Mouse (Mus musculus) liver, embryonic 14.5 days (tissue): ENCODE data around the gene Cd3e. TPM values are rescaled to one million over a fixed set of nuclear protein-coding genes. Genes with fewer than 3 reads are reported as not detected.

ENCODE experiments used
- ATAC-seq: fragments of 200-750 bp; cut with Nextera tagmentation; 2 replicates; pipeline ENCODE4 v1.8.0; 2017; ENCODE audit warnings: moderate number of reproducible peaks, mild to moderate bottlenecking, moderate library complexity; ENCODE audit not compliant: insufficient read depth
- DNase-seq, 3 experiments: peaks; one replicate each; pipeline ENCODE4 v3.0.0-alpha.2; 2012 to 2013; ENCODE audit warnings: low read depth in 3 of 3, low spot score in 3 of 3
- H3K27ac ChIP-seq: fragments of 300-500 bp; sonication (generic); 2 replicates; pipeline ENCODE4 v1.5.1; 2014; ENCODE audit warnings: moderate library complexity, mild to moderate bottlenecking, control low read depth, inconsistent platforms
- H3K27me3 ChIP-seq: fragments of 300-500 bp; sonication (generic); 2 replicates; pipeline ENCODE4 v1.6.1; 2014; ENCODE audit warnings: mild to moderate bottlenecking, low read length, moderate library complexity; ENCODE audit not compliant: control insufficient read depth, insufficient read depth
- H3K36me3 ChIP-seq: fragments of 300-500 bp; sonication (generic); replicated peaks from 2 replicates; pipeline ENCODE4 v1.6.1; 2014; ENCODE audit warnings: low read depth; ENCODE audit not compliant: control insufficient read depth, insufficient read depth
- H3K4me1 ChIP-seq, 2 experiments: fragments of 200-500 bp in 1 of 2; fragments of 300-500 bp in 1 of 2; sonication (generic) in 1 of 2; replicated peaks; 2 replicates each; pipeline ENCODE4 v1.6.1; 2012 to 2014; ENCODE audit warnings: antibody characterized with exemption in 1 of 2, inconsistent platforms in 1 of 2, low read length in 1 of 2; ENCODE audit not compliant: control insufficient read depth in 2 of 2, insufficient read depth in 2 of 2
- H3K4me2 ChIP-seq: fragments of 300-500 bp; sonication (generic); 2 replicates; pipeline ENCODE4 v1.6.1; 2014; ENCODE audit warnings: low read depth, mild to moderate bottlenecking, control low read depth, moderate library complexity
- H3K4me3 ChIP-seq, 2 experiments: fragments of 200-500 bp in 1 of 2; fragments of 300-500 bp in 1 of 2; sonication (generic) in 1 of 2; 2 replicates each; pipeline ENCODE4 v1.5.1; 2012 to 2014; ENCODE audit warnings: low read depth in 2 of 2, low read length in 2 of 2, mild to moderate bottlenecking in 2 of 2, control low read depth in 1 of 2, inconsistent platforms in 1 of 2, moderate library complexity in 1 of 2; ENCODE audit not compliant: insufficient read depth in 1 of 2
- H3K9ac ChIP-seq: fragments of 300-500 bp; sonication (generic); replicated peaks from 2 replicates; pipeline ENCODE4 v1.6.1; 2014; ENCODE audit warnings: mild to moderate bottlenecking, control low read depth, moderate library complexity
- H3K9me3 ChIP-seq: fragments of 300-500 bp; sonication (generic); 2 replicates; pipeline ENCODE4 v1.6.1; 2016; ENCODE audit warnings: low read length, mixed read lengths; ENCODE audit not compliant: control insufficient read depth
- CTCF ChIP-seq: IDR thresholded peaks from 2 replicates; pipeline ENCODE4 v1.5.1; 2016; ENCODE audit warnings: antibody characterized with exemption, low read depth, control low read depth
- EP300 ChIP-seq: IDR thresholded peaks from 2 replicates; pipeline ENCODE4 v1.6.1; 2016; ENCODE audit warnings: antibody characterized with exemption, low read depth
- WGBS: fragments of 180-500 bp; shearing (Covaris S2); extraction: QIAGEN DNeasy Blood & Tissue Kit; methylation state at CpG from one replicate; pipeline ENCODE4 v1.1.7; 2014; ENCODE audit not compliant: insufficient replicate concordance; 5-methylcytosine and 5-hydroxymethylcytosine counted together
- polyA plus RNA-seq, 2 experiments: library from polyadenylated mRNA; depleted of rRNA in 1 of 2; stranded (reverse) in 1 of 2; unstranded in 1 of 2; fragments of >200 nt; fragmentation: Nextera tagmentation in 1 of 2; extraction: Ambion mirVana in 1 of 2; gene quantifications; 2 replicates each; pipeline versions ENCODE4 v1.2.1 to v1.2.3; 2012 to 2014

Cd3e gene
- polyA plus RNA-seq, 2 experiments = not detected

DNA sequence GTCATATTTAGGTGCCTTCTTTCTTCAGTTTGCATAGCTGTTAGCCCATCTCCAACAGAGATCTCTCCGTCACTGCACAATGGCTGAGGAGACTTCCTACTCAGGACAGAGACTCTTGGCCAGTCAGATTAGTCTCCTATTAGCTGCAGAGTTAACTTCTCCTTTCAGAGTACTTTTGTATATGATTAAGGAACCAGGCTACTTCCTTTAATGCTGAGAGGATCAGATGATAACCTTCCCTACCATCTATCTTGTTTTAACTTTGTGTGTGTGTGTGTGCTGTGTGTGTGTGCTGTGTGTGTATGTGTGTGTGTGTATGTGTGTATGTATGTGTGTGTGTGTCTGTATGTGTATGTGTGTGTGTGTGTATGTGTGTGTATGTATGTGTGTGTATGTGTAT is 40.3 kb upstream of the Cd3e start:
- 23% methylated on average over 1 of the region's 1 CpGs for WGBS
- ATAC-seq (no peak), DNase-seq (no peak)
- Histone ChIP-seq H3K9ac (no peak overlapping the region), H3K4me2 (no peak overlapping the region), H3K4me3 (no peak overlapping the region), H3K36me3 (no peaks in the 10 kb centered on the region), H3K4me1 (no peaks in the 10 kb centered on the region), H3K27me3 (no peaks in the 10 kb centered on the region; the same call in 1 of the 2 replicates), H3K9me3 (no peaks in the 10 kb centered on the region), H3K27ac (no peak overlapping the region)
- TF ChIP-seq EP300 = no peak
- no peak for TF ChIP-seq CTCF

- Histone ChIP-seq H3K4me2 (no peak overlapping the region), H3K4me1 (no peaks in the 10 kb centered on the region), H3K27ac (no peak overlapping the region), H3K36me3 (no peaks in the 10 kb centered on the region), H3K4me3 (no peak overlapping the region), H3K9ac (no peak overlapping the region), H3K27me3 (no peaks in the 10 kb centered on the region; the same call in 1 of the 2 replicates), H3K9me3 (no peaks in the 10 kb centered on the region)
- TF ChIP-seq EP300 (no peak), CTCF (peak; percentile 73)
- no peak for DNase-seq
- no peak for ATAC-seq
- WGBS = 10% methylated on average over 4 of the region's 4 CpGs
These were observed 39.1 kb upstream of the Cd3e start for GRCm38 (mm10) chr9:45048511-45048910.

- peaks cover 12% of the 10 kb centered on the region for H3K27me3 ChIP-seq
- H3K4me1 ChIP-seq = no peaks in the 10 kb centered on the region
- TF ChIP-seq CTCF (no peak), EP300 (no peak)
- DNase-seq = no peak
- no peaks in the 10 kb centered on the region for H3K36me3 ChIP-seq
- no peak overlapping the region for H3K4me2 ChIP-seq
- H3K4me3 ChIP-seq = no peak overlapping the region
- H3K27ac ChIP-seq = no peak overlapping the region
- no peak overlapping the region for H3K9ac ChIP-seq
- H3K9me3 ChIP-seq = no peaks in the 10 kb centered on the region
- 66% methylated on average over 16 of the region's 16 CpGs for WGBS
- ATAC-seq = no peak
These were observed 37.5 kb upstream of the Cd3e start for GRCm38 (mm10) chr9:45046973-45047372.

DNA sequence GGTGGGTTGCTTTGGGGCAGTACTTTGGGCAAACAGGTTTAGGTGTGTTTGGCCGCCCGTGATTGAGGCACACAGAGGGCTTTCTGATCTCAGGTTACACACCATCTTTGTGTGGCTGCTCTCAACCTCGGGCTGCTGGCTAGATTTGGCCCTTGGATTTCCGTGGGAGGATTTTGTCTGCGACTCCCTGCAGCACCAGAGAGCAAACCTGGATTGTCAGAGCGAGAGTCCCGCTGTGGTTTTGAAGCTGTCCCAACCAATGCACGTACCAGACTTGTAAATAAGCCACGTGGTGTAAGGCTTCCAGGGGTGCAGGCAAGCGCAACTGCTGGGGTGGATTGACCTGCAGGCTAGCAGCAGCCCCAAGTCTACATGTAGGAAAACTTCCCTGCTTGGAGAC is 33.5 kb upstream of the Cd3e start:
- no peak for TF ChIP-seq EP300
- TF ChIP-seq CTCF = no peak
- WGBS = under 1% methylated on average over 10 of the region's 10 CpGs
- ATAC-seq = no peak
- Histone ChIP-seq H3K27ac (no peak overlapping the region), H3K4me3 (peak overlapping the region; percentile 5 to 33), H3K4me2 (peak overlapping the region; percentile 27), H3K4me1 (peaks cover 0 to 5% of the 10 kb centered on the region in 2 experiments; a peak in 1 of 4 replicates), H3K36me3 (no peaks in the 10 kb centered on the region), H3K9ac (no peak overlapping the region), H3K9me3 (no peaks in the 10 kb centered on the region), H3K27me3 (peaks cover 23% of the 10 kb centered on the region)
- no peak for DNase-seq

- Histone ChIP-seq H3K9ac (no peak overlapping the region), H3K4me2 (peak overlapping the region; percentile 27), H3K9me3 (no peaks in the 10 kb centered on the region), H3K4me3 (peak overlapping the region; percentile 5 to 33), H3K27me3 (peaks cover 23% of the 10 kb centered on the region), H3K36me3 (no peaks in the 10 kb centered on the region), H3K27ac (no peak overlapping the region), H3K4me1 (peaks cover 0 to 5% of the 10 kb centered on the region in 2 experiments; a peak in 1 of 4 replicates)
- DNase-seq (peak in 2 of 3 experiments; percentile 7 to 25), ATAC-seq (peak; percentile 79)
- 4% methylated on average over 20 of the region's 20 CpGs for WGBS
- TF ChIP-seq CTCF (no peak), EP300 (no peak)
These were observed 32.8 kb upstream of the Cd3e start for GRCm38 (mm10) chr9:45042056-45042720.
